Mouse (Mus musculus) spleen, adult 2 months (tissue): Measurements from ENCODE around the gene Col4a4.

Source experiments
- CTCF ChIP-seq: fragments of 200-500 bp; IDR thresholded peaks from 2 replicates; pipeline ENCODE4 v1.5.1; 2011; ENCODE audit warnings: mild to moderate bottlenecking, inconsistent platforms; ENCODE audit not compliant: insufficient read depth, insufficient read length, insufficient replicate concordance; ENCODE audit errors: extremely low read depth
- POLR2A ChIP-seq: fragments of 200-500 bp; IDR thresholded peaks from 2 replicates; pipeline ENCODE4 v1.6.1; 2011; ENCODE audit warnings: low read depth, low read length, inconsistent platforms

- no peak for TF ChIP-seq CTCF
- no peak for TF ChIP-seq POLR2A
Measured at GRCm38 (mm10) chr1:82443517-82443916, 143.1 kb downstream of the Col4a4 start.
